In genomic region chr11:101764546-101764945, GRCm38 (mm10) we compare ENCODE assay signal across 33 mouse cellular contexts. TPM values are rescaled to one million over a fixed set of nuclear protein-coding genes. Genes with fewer than 3 reads are reported as not detected.
"Had no signal": no experiment of that assay in that cellular context is flagged by ENCODE, and none has a peak within 500 bp of the region (broad histone marks: within the 10 kb centered on the region; RNA-seq: fewer than 3 reads in every experiment).

No protein-coding gene starts in this region.

- H3K4me3 ChIP-seq: limb, embryonic 10.5 days; limb, embryonic 12.5 days; limb, embryonic 13.5 days; limb, embryonic 15.5 days; liver, embryonic 12.5 days; liver, embryonic 13.5 days; liver, embryonic 15.5 days; lung, embryonic 15.5 days; midbrain, embryonic 10.5 days; midbrain, embryonic 12.5 days; midbrain, embryonic 15.5 days; myocyte; neural tube, embryonic 12.5 days had no signal

- H3K4me2 ChIP-seq: limb, embryonic 12.5 days; limb, embryonic 13.5 days; limb, embryonic 15.5 days; liver, embryonic 11.5 days; liver, embryonic 12.5 days; liver, embryonic 13.5 days; liver, embryonic 15.5 days; lung, embryonic 14.5 days; lung, embryonic 15.5 days; midbrain, embryonic 12.5 days; midbrain, embryonic 15.5 days; neural tube, embryonic 12.5 days had no signal

- H3K4me1 ChIP-seq: limb, embryonic 10.5 days; limb, embryonic 12.5 days; limb, embryonic 13.5 days; limb, embryonic 15.5 days; liver, embryonic 12.5 days; liver, embryonic 13.5 days; liver, embryonic 15.5 days; lung, embryonic 15.5 days; midbrain, embryonic 12.5 days; midbrain, embryonic 15.5 days; neural tube, embryonic 12.5 days had no signal

- H3K9me3 ChIP-seq: limb, embryonic 10.5 days; limb, embryonic 12.5 days; limb, embryonic 13.5 days; limb, embryonic 15.5 days; liver, embryonic 12.5 days; liver, embryonic 13.5 days; liver, embryonic 15.5 days; lung, embryonic 15.5 days; megakaryocyte, embryonic 14.5 days; midbrain, embryonic 10.5 days; midbrain, embryonic 12.5 days; midbrain, embryonic 15.5 days; neural tube, embryonic 12.5 days had no signal

- ATAC-seq: liver, embryonic 12.5 days; lung, postnatal 0 days; midbrain, embryonic 15.5 days; midbrain, embryonic 16.5 days had no signal

- DNase-seq: left cerebral cortex, postnatal 4 days; liver; liver, embryonic 13.5 days; liver, postnatal 0 days; lung, adult 18-20 months; lung, adult 2 months; lung, embryonic 14.5 days; lung, postnatal 10 days; lung, postnatal 14 days; lung, postnatal 36 days; lung, postnatal 4 days; midbrain, embryonic 14.5 days had no signal

- H3K9ac ChIP-seq: limb, embryonic 12.5 days; limb, embryonic 13.5 days; limb, embryonic 15.5 days; liver, embryonic 12.5 days; liver, embryonic 13.5 days; liver, embryonic 14.5 days; liver, embryonic 15.5 days; liver, postnatal 0 days; lung, embryonic 14.5 days; lung, embryonic 15.5 days; midbrain, embryonic 12.5 days; midbrain, embryonic 15.5 days; neural tube, embryonic 12.5 days had no signal

- H3K27ac ChIP-seq: limb, embryonic 10.5 days; limb, embryonic 12.5 days; limb, embryonic 13.5 days; limb, embryonic 15.5 days; liver, embryonic 12.5 days; liver, embryonic 13.5 days; liver, embryonic 14.5 days; liver, embryonic 15.5 days; lung, embryonic 15.5 days; macrophage; midbrain, embryonic 10.5 days; midbrain, embryonic 12.5 days; midbrain, embryonic 15.5 days; neural tube, embryonic 12.5 days had no signal

- H3K27me3 ChIP-seq: limb, embryonic 12.5 days; limb, embryonic 13.5 days; limb, embryonic 15.5 days; liver, embryonic 13.5 days; liver, embryonic 15.5 days; lung, embryonic 15.5 days; megakaryocyte, embryonic 14.5 days; midbrain, embryonic 12.5 days; midbrain, embryonic 15.5 days; neural tube, embryonic 12.5 days had no signal

RNA-seq across cellular contexts. Expression of gene Etv4, which starts 20.6 kb away (rescaled TPM):
- total RNA-seq: megakaryocyte, adult 5-6 weeks; megakaryocyte-erythroid progenitor cell, adult 5-6 weeks; monocyte, adult 5-6 weeks had no signal
- polyA plus RNA-seq: macrophage had no signal
